Mouse (Mus musculus) fibroblast of lung, adult 2 months (primary cell): Measurements from ENCODE around the gene Tprgl.

Source experiments
- DNase-seq: peaks from one replicate; pipeline ENCODE4 v3.0.0-alpha.2; 2011; ENCODE audit warnings: low read depth

The Tprgl gene

GRCm38 (mm10) chr4:154160538-154161390 lies at the start of gene Tprgl:
TSS of gene Tprgl (minus strand) at chr4:154160666.
- peak; percentile 90 for DNase-seq

GRCm38 (mm10) chr4:154209825-154210224 lies 49.4 kb upstream of the Tprgl start:
- no peak for DNase-seq

GRCm38 (mm10) chr4:154209054-154209453 lies 48.6 kb upstream of the Tprgl start:
- peak; percentile 76 for DNase-seq

- no peak for DNase-seq
Observed at GRCm38 (mm10) chr4:154207261-154207660, 46.8 kb upstream of the Tprgl start.

- no peak for DNase-seq
Observed at GRCm38 (mm10) chr4:154205392-154205791, 44.9 kb upstream of the Tprgl start.

- DNase-seq, result no peak
Observed at GRCm38 (mm10) chr4:154204532-154204931, 44.1 kb upstream of the Tprgl start.

- DNase-seq, result no peak
Observed at GRCm38 (mm10) chr4:154201511-154201910, 41.0 kb upstream of the Tprgl start.

- DNase-seq, result no peak
Observed at GRCm38 (mm10) chr4:154198377-154198961, 38.0 kb upstream of the Tprgl start.

GRCm38 (mm10) chr4:154197961-154198360 lies 37.5 kb upstream of the Tprgl start:
- DNase-seq, result no peak

GRCm38 (mm10) chr4:154188948-154189347 lies 28.5 kb upstream of the Tprgl start:
- DNase-seq, result no peak

- DNase-seq, result no peak
Observed at GRCm38 (mm10) chr4:154186002-154186537, 25.6 kb upstream of the Tprgl start.

GRCm38 (mm10) chr4:154185001-154185400 lies 24.5 kb upstream of the Tprgl start:
- DNase-seq, result no peak

- no peak for DNase-seq
Observed at GRCm38 (mm10) chr4:154183566-154183965, 23.1 kb upstream of the Tprgl start.

GRCm38 (mm10) chr4:154181001-154181400 lies 20.5 kb upstream of the Tprgl start:
- DNase-seq, result no peak

- peak; percentile 38 for DNase-seq
Observed at GRCm38 (mm10) chr4:154177257-154177656, 16.8 kb upstream of the Tprgl start.

- no peak for DNase-seq
Observed at GRCm38 (mm10) chr4:154171931-154172604, 11.6 kb upstream of the Tprgl start.

- DNase-seq, result no peak
Observed at GRCm38 (mm10) chr4:154171151-154171930, 10.9 kb upstream of the Tprgl start.

- DNase-seq, result no peak
Observed at GRCm38 (mm10) chr4:154170506-154171150, 10.2 kb upstream of the Tprgl start, which contains the start of gene Megf6. TSS of gene Megf6 (plus strand) at chr4:154170730.

GRCm38 (mm10) chr4:154170021-154170420 lies 9.6 kb upstream of the Tprgl start:
- no peak for DNase-seq

GRCm38 (mm10) chr4:154167053-154167452 lies 6.6 kb upstream of the Tprgl start:
- DNase-seq, result no peak

GRCm38 (mm10) chr4:154163296-154163695 lies 2.8 kb upstream of the Tprgl start:
- DNase-seq, result no peak
